ENCODE assay signal across 37 mouse cellular contexts in the genomic region with DNA sequence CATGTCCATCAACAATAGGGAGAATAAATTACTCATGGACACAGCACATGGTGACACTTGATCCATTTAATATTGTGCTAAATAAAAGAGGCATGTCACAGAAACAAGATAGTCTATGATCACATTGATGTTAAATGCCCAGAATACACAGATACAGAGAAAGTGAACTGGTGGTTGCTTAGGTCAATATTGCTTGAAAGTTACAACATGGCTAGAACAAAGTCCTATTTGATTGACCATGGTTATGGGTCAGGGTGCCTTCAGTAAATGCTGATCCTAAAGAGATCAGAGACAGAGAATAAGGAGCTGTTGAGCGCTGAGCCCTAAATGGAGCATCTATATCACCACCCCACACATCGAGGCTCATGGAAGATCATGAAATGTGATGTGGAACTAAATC. TPM values are rescaled to one million over a fixed set of nuclear protein-coding genes. Genes with fewer than 3 reads are reported as not detected.
"Had no signal": no experiment of that assay in that cellular context is flagged by ENCODE, and none has a peak within 500 bp of the region (broad histone marks: within the 10 kb centered on the region; RNA-seq: fewer than 3 reads in every experiment).

No protein-coding gene starts in this region.

RNA-seq across cellular contexts. Expression of a gene that starts 12.6 kb away (rescaled TPM):
- total RNA-seq: left cerebral cortex, adult 18-20 months; left cerebral cortex, adult 2 months; left cerebral cortex, adult 8-10 months; left cerebral cortex, postnatal 10 days; left cerebral cortex, postnatal 14 days; left cerebral cortex, postnatal 25 days; left cerebral cortex, postnatal 36 days; left cerebral cortex, postnatal 4 days; megakaryocyte progenitor cell, adult 5-6 weeks; megakaryocyte, adult 5-6 weeks; megakaryocyte-erythroid progenitor cell, adult 5-6 weeks; midbrain, postnatal 0 days; monocyte, adult 5-6 weeks had no signal
- polyA plus RNA-seq: limb, embryonic 10.5 days; limb, embryonic 11.5 days; limb, embryonic 12.5 days; limb, embryonic 13.5 days; limb, embryonic 14.5 days; limb, embryonic 15.5 days; liver, embryonic 11.5 days; liver, embryonic 12.5 days; liver, embryonic 13.5 days; lung, adult 2 months; lung, embryonic 14.5 days; lung, embryonic 15.5 days; lung, embryonic 16.5 days; lung, postnatal 0 days; macrophage; midbrain, embryonic 10.5 days; midbrain, embryonic 11.5 days; midbrain, embryonic 12.5 days; midbrain, embryonic 13.5 days; midbrain, embryonic 14.5 days; midbrain, embryonic 15.5 days; midbrain, embryonic 16.5 days; midbrain, postnatal 0 days; neural tube, embryonic 11.5 days; neural tube, embryonic 12.5 days had no signal
